Mouse (Mus musculus): ENCODE measurements around the gene Gpr89. TPM values are rescaled to one million over a fixed set of nuclear protein-coding genes. Genes with fewer than 3 reads are reported as not detected.

The Gpr89 gene
- total RNA-seq, 4 experiments from 2014 or later = 21.3 to 24.7 (median 23.3) TPM

DNA sequence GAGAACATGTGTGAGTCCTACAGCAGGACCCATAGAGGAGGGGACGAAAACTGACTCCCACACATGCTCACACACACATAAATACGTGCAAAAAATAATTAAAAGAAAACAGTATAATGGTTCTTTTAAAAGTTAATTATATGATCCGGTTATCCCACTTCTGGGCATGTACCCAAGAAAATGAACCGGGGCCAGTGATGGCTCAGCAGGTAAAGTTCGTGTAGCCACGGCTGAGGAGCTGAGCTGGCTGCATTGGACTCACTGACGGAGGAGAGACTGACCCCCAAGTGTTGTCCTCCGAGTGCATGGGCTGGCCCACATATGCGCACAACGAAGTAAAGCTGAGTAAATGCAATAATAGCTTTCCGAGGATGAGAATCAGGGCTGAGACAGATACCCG, 80.5 kb downstream of the Gpr89 start:
- no peak for DNase-seq (ENCODE audit: low spot score)

DNA sequence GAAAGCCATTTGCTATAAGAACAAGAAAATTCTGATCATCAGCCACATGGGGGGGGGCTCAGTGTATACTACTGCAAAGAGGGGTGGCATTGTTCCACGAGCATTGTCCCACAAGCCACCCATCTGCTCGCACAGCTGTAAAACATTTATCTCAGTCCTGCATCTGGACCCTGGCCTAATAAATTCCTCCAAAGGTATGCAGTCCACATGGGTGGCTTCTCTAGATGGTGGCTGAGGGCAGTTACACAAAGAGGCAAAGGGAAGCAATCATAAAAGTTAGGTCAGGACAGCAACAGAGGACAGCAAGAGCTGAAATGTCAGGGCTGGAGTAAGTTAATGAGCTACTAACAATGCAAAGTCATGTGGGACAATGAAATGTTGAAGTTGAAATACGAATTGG, 81.4 kb downstream of the Gpr89 start:
- DNase-seq (ENCODE audit: low spot score) = no peak

DNA sequence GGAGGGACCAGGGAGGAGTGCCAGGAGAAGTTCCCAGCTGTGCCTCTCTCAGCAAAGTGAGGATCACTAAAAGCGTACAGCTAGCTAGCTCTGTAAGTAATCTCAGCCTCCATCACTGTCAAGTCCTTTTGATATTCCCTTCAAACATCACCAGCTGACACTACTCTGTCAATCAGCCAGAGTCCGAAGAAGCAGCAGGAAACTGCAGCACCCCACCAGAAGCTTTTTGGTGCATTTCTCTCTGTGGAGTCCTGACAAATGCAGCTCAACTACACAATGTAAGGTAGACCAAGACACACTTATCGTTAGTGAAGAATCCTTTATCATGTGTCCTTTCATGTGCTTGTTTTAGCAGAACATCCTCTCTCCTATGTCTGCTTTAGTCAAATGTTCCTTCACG, 83.6 kb downstream of the Gpr89 start:
- DNase-seq (ENCODE audit: low spot score) = no peak

DNA sequence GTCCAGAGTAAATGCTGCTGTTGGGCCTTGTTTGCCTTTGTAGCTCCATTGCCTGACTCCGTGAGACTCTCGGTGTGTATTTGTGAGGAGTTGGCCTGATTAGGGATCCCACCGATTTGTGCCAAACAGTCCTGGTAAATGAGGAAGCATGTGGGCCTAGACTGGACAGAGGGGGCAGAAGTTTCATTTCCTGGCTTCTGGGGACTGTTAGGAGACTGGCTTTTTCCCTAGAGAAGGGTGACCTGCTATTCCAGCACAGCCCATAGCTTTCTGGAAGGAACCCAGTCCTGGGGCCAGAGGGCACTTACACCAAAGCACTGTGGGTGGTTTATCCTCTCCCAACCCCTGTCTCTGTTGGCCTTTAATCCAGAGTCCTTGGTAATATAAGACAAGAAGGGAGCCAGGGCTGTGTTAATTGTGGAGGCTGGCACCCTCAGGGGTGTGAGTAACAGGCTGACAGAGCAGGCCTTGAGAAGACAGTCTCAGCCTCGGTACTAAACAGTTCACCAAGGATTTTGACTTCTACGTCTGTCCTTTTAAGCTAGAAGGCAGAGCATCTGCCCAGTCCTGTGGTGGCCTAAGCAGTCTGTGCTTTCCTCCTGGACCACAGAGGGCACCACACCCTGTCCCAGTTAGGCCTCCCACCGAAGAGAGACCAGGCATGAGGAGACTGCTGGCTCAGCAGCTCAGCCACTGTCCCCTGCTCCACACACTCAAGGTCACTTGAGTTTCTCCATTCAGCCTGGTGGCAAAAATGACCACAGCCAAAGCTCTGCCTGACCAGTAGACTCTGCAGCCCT, 84.8 kb downstream of the Gpr89 start:
- no peak for DNase-seq (ENCODE audit: low spot score)

Other genes starting within 250 kb of the Gpr89 start
- 1 to 10 TPM in 3 of 4 experiments, under 1 TPM in 1; 0.57 to 2.1 (median 1.6) TPM for gene Ankrd35, start 235.2 kb downstream of the Gpr89 start, total RNA-seq (2022)
- gene Pias3, start 209.0 kb downstream of the Gpr89 start, total RNA-seq (2022) = 10 to 100 TPM; 12.6 to 15.1 (median 14.5) TPM
- 1 to 10 TPM; 2.9 to 4.0 (median 3.2) TPM for gene Nudt17, start 196.8 kb downstream of the Gpr89 start, total RNA-seq (2022)
- gene Polr3c, start 177.7 kb downstream of the Gpr89 start, total RNA-seq (2022) = 10 to 100 TPM; 22.8 to 25.7 (median 24.0) TPM
- 10 to 100 TPM; 21.5 to 32.5 (median 27.8) TPM for gene Rnf115, start 177.7 kb downstream of the Gpr89 start, total RNA-seq (2022)
- not detected for gene Pdzk1, start 76.1 kb downstream of the Gpr89 start, total RNA-seq (2022)
- gene Cd160, start 76.0 kb downstream of the Gpr89 start, total RNA-seq (2022) = not detected
- 10 to 100 TPM; 16.6 to 20.9 (median 17.2) TPM for gene Gja5, start 653 bp downstream of the Gpr89 start, total RNA-seq (2022)
- under 1 TPM in 1 of 4 experiments, not detected in 3; 0.03 TPM for gene Gja8, start 20.7 kb upstream of the Gpr89 start, total RNA-seq (2022)

All from heart, adult 8-10 months (tissue).